Mouse (Mus musculus): ENCODE measurements at regions not wholly inside any gene's neighbourhood (a gene's known extent, or its start where the extent isn't known, plus 50 kb on each side); places are given as distances from the start of the nearest gene placed in this dataset.

- no peak for DNase-seq (ENCODE audit: low read depth, low spot score)
Measured at GRCm38 (mm10) chr1:144452141-144452540, 115.3 kb downstream of the Rgs21 start.

GRCm38 (mm10) chr1:144451731-144452130 lies 115.7 kb downstream of the Rgs21 start:
- DNase-seq (ENCODE audit: low read depth, low spot score): no peak

- DNase-seq (ENCODE audit: low read depth, low spot score): no peak
Measured at GRCm38 (mm10) chr1:144436617-144437016, 130.8 kb downstream of the Rgs21 start.

DNA sequence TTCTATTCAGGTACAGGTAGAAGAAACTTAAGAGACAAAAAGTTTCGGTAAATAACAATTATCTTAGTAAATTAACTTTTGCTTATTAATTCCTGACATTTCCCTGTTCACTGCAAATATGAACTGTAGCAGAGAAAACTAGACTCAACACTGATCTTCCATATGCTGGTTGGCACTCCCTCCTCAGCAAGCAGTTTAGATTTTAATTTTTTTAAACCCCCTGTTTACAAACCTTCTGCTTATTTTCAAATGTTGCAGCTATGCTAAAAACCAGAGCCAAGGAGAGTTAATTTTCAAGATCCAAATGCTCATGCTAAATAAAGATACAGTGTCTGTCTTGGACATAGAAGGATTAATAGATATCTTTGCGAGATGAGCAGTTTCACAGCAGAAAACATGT lies 134.7 kb downstream of the Rgs21 start:
- DNase-seq (ENCODE audit: low read depth, low spot score): no peak

DNA sequence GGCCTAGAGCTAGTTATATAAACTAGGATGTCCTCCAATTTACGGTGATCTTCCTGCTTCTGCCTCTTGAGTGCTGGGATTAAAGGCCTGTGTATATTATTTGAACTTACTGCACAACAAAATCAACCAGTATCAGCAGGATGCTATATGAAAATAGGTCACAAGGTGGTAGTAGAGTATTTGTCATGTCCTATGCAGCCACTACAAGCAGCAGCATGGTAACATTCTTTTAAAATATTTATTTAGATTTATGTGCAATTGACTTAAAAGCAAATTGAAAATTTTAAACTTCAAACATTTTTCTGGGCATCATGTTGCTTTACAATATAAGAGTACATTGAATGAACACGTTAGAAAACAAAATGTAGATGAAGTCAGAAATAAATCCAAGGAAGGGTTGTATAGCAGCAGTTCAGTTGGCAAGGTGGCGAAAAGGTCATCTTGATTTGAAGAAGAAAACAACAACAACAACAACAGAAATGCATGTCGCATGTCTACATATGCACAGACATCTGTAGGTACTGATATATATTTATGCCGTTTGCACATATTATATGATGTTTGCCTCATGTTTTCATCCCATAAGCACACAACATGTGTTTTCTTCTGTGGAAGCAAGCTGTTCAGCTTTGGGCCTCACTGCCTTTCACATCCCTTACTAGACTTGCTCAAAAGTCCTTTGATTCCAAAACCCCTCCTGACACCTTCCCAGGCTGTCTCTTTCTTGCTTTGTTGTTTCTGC lies 135.8 kb downstream of the Rgs21 start:
- no peak for DNase-seq (ENCODE audit: low read depth, low spot score)

DNA sequence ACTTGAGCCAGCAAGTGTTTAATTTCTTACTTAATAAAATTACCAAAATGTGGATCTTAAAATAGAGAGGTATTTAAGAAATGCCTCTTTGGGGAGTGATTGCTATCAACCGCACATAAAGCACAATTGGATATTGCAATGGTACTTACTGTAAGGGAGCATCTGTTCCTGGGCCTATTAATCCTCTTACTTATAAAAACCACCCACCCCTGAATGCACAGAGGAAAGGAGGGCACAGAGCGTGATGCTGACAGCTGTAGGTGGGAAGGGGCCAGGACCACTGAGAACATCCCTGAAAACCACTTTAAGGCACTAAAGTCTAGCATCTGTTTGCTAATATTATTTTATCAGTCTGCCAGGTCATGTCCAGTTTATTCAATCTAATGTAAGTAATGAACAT lies 146.1 kb downstream of the Rgs21 start:
- no peak for DNase-seq (ENCODE audit: low read depth, low spot score)

DNA sequence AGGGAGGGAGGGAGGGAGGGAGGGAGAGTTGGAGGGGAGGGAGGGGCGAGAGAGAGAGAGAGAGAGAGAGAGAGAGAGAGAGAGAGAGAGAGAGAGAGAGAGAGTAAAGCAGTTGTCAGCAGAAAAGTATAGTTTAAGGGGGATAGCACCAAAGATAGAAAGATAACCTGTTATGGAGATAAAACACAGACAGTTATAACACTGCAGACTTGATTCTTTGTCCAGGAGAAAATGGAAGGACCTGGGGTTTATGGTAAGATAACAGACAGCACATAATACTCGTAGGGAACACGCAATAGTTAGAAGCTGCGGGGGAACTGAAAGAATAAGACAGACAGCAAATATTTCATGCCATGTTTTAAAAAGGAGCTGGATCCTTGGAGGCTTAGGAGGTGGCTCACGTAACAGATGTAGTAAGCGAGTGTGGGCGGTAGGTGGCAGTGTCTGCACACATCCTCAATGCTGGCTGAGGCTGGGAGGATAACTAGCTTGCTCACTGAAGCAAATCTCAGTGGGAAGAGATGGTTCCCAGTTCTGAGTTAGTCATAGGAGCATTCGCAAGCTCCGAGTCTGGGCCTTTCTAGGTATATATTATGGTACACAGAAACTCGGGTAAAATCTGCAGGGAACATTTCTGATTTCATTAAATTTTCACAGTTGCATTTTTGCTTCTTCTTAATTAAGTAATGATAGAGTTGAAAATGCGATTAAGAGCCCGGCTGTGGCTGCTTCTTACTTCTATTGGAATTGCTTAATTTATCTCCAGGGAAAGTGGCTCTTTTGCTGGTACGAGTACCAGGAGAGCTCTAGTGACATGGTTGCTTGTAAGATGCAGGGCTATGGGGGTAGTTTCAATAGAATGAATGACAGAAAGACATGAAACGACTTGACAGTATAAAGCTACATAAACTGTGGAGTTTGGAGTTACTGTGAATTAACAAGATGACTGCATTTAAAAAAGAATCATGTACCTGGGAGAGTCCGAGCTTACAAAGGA lies 157.6 kb upstream of the Rgs1 start:
- peak; percentile 31 for DNase-seq (ENCODE audit: low read depth, low spot score)

DNA sequence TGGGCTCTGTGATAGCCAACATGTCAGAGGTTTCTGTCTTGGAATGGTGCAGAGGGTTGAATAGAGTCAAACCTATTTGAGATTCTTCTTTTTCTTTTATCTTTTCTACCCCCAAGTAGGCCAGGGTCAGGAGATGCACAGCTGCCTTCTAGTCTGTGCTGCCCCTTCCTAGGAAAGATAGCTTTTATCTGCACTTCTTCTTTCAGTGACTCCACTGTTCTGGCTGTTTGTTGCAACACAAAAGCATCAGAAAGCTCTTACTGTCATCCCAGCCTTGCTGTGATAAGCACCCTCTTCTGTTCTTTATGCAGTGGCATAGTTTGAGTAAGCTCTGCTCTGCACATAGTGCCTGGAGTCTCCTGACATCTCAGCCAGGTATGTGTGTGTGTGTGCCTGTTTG lies 156.7 kb upstream of the Rgs1 start:
- DNase-seq (ENCODE audit: low read depth, low spot score): no peak

DNA sequence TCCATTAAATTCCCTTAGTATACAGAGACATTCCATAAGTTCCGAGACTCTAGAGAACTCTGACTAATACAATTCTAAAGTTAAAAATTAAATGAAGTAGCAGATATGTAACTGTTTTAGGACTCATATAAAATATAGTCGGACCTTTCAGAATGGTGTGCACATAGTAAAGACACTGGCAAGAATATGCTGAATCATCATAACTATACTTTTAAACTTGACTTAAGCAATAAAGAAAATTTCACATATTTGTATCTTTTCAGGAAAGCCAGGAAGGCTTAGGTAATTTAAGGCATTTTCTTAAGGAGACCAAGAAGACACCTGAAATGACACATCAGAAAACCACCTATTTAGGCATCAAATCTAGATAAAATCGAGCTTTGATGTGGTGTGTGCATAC lies 156.0 kb upstream of the Rgs1 start:
- DNase-seq (ENCODE audit: low read depth, low spot score): no peak

DNA sequence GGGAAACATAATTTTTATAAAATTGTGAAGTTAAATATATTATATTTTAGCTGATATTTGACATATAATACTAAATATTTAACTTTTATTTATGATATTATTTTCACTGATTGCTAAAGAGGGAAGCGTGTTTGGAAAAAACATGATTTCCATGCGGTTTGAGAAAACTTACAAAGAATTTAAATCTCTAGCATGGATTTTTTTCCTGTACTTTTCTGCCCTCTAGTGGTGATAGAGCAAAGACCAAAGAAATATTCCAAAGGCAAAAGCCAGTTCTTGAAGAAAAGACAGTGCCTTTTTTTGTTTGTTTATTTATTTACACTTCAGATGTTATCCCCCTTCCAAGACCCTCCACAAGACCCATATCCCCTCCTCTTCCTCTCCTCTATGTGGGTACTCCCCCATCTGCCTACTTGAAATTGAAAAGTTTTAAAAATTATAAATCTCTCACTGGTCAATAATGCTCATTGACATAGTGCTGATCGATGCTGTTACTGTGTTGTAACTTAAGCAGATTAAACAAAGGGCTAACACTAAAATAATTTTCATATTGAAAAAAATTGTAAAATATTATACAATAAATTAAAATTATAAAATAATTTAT lies 131.1 kb upstream of the Rgs1 start:
- no peak for DNase-seq (ENCODE audit: low read depth, low spot score)

GRCm38 (mm10) chr1:144374121-144374520 lies 125.1 kb upstream of the Rgs1 start:
- DNase-seq (ENCODE audit: low read depth, low spot score): no peak

DNA sequence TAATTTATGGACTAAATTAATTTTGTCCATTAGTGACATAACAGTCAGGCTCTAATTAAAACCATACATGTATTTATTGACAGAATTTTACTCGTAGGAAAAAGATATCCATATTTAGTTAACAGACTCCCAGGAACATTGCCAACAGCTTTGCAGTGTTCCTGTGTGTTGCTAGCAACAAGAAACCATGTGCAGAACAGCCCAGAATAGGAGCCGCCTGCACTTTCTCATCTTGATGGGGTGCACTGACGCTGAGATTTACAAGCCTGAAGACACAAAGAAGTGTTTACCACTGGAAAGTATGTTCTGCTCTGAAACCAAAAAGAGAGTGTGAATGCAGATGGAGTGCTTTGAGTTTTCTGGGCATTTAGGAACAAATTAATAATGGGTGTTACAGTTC lies 118.5 kb upstream of the Rgs1 start:
- no peak for DNase-seq (ENCODE audit: low read depth, low spot score)

- DNase-seq (ENCODE audit: low read depth, low spot score): no peak
Measured at GRCm38 (mm10) chr1:144355560-144356310, 106.7 kb upstream of the Rgs1 start.

DNA sequence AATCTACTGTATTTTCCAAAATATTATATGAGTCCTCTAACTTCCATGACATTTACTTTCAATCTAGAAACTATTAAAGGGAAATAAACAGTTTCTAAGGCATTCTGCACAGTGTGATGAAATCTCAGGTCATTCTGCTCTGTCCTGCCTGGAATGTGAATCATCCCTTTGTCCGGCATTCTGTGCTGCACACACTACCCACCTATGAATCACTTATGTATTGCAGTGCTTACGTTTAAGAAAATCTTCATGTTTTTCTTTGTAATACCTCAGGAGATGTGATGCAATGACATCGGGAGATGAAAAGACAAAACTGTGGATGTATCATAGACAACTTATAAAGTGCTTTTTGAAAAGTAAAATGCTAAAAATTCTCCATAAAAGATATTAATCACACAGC lies 106.0 kb upstream of the Rgs1 start:
- DNase-seq (ENCODE audit: low read depth, low spot score): no peak

GRCm38 (mm10) chr1:144353320-144353719 lies 104.3 kb upstream of the Rgs1 start:
- no peak for DNase-seq (ENCODE audit: low read depth, low spot score)

- DNase-seq (ENCODE audit: low read depth, low spot score): no peak
Measured at GRCm38 (mm10) chr1:144343820-144344219, 94.8 kb upstream of the Rgs1 start.

DNA sequence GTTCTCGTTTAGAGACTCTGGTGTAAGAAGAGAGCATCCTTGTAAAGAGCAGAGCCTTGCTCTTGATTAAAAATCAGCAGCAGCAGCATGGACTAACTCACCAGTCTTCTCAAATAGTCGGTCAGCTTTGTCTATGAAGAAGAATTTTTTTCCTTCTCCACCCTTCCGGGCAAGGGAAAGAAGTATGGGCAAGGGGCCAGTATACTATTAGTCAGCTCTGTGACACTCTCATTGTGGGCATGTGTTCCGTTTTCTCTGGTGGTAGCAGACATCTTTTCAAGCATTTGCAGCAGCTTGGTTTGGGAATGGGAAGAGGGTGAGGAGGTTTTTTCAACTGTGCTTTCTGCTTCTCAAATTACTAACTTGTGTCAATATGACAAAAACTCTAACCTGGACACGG lies 94.3 kb upstream of the Rgs1 start:
- no peak for DNase-seq (ENCODE audit: low read depth, low spot score)

DNA sequence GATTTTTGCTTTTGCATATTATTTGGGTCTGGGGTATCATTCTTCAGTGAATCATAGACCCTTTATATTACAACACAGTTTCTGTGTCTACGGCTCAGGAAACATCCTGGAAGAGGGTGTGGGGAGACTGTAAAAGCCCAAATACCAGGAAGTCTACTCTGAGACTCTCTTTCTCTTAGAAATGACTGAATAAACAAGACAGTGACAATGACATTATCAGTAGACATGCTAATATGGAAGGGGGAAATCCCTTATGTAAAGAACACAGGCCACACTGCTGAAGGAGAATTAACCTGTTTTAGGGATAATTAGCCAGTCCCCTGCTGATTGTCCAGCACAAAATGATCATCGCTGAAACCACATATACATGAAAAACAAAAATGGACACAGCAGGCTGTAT lies 88.5 kb upstream of the Rgs1 start:
- no peak for DNase-seq (ENCODE audit: low read depth, low spot score)

GRCm38 (mm10) chr1:144330365-144331050 lies 81.5 kb upstream of the Rgs1 start:
- no peak for DNase-seq (ENCODE audit: low read depth, low spot score)

DNA sequence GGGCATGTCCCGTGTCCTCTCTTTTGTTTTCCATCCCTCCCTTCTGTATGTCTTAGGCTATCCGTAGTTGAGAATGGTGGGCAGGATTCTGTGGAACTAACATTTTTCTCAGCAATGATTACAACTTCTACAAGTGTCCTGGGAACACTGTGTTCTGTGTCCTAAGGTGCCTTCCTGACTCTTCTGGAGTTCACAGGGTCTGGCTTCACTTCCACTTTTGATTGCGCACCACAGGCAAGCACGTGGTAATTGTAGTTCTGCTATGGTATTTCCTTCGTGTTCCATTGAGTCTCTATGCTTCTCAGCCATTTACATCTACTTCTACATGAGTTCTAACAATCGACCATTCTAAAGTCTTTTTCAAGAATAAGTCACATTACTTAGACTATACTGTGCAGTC lies 70.4 kb upstream of the Rgs1 start:
- no peak for DNase-seq (ENCODE audit: low read depth, low spot score)

DNA sequence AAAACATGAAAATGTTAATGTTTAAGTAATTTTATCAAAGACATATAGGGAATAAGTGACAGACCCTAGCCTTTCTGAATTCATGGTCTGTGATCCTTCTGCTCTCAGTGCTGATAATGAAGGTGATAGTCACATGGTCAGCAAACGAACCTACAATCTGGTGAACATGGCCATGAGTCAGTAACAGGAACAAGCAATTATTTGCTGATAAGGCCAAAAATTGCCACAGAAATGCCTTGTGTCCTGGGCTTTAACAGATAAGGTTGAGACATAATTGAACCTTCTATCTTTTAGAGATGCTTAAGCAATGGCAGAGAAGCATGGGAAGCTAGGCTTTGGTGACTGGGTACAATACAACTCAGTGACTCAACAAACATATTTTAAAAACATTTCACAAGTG lies 69.2 kb upstream of the Rgs1 start:
- DNase-seq (ENCODE audit: low read depth, low spot score): no peak
